Mouse (Mus musculus): ENCODE measurements around the gene Dis3l.
"Not testable (repeated sequence)": the region's sequence is repeated elsewhere in the genome, so short reads cannot be mapped to it uniquely, and the experiment has no call there.

The Dis3l gene

GRCm38 (mm10) chr9:64316986-64317385, 24.1 kb downstream of the Dis3l start:
- DNase-seq (ENCODE audit: low read depth): no peak

DNA sequence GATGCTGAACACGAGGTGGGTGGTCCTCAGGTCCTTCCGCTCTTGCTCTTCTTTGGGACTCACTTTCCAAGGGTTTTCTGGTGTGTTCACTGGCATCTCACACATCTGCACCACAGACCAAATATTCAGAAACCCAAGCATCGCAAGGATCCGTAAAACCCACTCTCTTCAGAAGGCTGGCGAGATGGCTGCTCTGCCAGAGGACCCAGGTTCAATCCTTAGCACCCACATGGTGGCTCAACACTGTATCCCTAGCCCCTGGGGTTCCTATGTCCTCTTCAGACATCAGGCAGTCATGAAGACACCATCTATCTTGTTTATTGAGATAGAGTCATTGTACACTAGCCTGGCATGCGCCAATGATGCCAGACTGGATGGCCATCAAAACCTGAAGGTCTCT, 26.4 kb downstream of the Dis3l start:
- no peak for DNase-seq (ENCODE audit: low read depth)

GRCm38 (mm10) chr9:64312128-64312527, 29.0 kb downstream of the Dis3l start:
- DNase-seq (ENCODE audit: low read depth): peak; percentile 7

GRCm38 (mm10) chr9:64310996-64311785, 29.9 kb downstream of the Dis3l start:
- DNase-seq (ENCODE audit: low read depth): no peak

- DNase-seq (ENCODE audit: low read depth): no peak
Measured at GRCm38 (mm10) chr9:64306476-64307312, 34.4 kb downstream of the Dis3l start.

- DNase-seq (ENCODE audit: low read depth): not testable (repeated sequence)
Measured at GRCm38 (mm10) chr9:64303086-64303485, 38.0 kb downstream of the Dis3l start.

DNA sequence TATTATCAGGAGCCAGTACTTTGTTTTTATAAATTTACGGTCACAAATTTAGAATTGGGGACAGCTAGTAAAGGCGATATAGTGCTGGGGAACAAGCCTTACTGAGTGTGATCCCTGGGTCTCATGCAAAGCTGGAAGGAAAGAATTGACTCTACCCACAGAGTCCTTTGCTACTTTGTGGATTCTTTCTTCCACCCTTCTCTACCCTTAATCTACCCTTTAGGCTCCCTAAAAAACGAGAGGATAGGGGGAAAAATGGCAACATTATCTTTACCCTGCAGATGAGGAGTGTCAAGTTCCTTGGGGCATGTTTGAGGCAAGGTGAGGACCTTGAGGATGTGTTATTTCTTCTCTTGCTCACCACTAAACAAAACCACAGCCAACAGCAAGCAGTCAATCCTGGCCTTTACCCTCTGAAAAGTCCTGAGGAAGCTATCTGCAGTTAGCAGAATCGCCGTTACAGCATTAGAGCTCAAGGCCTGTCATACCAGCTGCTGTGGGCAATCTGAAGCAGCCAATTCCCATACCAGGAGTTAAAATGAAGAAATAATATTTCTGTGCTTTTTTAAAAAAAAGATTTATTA, 58.6 kb downstream of the Dis3l start:
- peak; percentile 25 for DNase-seq (ENCODE audit: low read depth)

DNA sequence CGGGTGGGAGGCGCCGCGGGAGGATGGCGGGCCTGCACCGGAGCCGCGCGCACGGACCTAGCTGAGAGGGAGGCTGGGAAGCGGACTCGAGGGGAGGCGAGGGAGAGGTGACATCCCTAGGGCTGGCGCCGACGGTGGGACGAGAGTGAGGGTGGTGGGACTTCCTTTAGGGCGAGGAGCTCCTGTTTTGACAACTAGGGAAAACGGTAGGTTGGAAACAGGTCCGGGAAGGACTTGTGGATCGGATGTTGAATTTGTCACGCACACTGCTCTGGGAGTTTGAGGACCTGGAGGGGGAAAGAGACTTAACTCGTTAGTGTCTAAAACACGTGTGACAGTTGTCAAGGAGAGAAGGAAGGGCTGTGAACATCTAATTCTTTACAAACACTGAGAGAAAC, 59.3 kb downstream of the Dis3l start:
- DNase-seq (ENCODE audit: low read depth): peak; percentile 34

DNA sequence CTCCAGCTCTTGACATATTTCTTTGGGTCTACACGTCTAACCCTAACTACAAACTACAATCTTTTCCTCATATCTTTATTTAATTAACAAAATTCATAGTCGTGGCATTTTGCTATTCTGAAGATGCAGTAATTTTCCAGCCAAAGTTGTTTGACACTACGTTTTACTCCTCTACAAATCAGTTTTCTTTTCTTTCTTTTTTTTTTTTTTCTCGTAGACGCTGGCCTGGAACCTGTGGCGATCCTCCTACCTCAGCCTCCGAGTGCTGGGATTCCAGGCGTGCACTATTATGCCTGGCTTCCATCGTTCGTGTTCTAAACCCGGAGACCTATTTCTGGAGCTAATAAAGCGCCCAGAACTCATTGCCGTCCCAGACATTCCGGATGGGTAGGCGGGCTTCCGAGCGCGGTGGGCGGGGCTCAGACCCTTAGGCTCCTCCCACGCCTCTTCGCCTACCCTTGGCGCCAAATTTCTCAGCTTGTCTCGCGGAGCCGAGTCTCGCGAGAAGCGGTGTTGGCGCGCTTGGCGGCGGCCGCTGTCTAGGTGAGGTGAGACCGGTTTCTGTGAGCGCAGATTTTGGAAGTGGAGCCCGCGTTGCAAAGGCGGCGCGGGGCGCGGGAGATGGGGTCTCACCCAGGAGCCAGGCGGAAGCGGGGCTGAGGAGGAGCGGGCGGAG, 59.8 kb downstream of the Dis3l start, which contains the start of gene Tipin:
Tipin (plus strand) TSS at position 477 of the 676 bp plus-strand sequence.
- peak; percentile 91 for DNase-seq (ENCODE audit: low read depth)

GRCm38 (mm10) chr9:64278665-64279310, 62.3 kb downstream of the Dis3l start:
- no peak for DNase-seq (ENCODE audit: low read depth)

GRCm38 (mm10) chr9:64277706-64278105, 63.4 kb downstream of the Dis3l start:
- peak; percentile 81 for DNase-seq (ENCODE audit: low read depth)

DNA sequence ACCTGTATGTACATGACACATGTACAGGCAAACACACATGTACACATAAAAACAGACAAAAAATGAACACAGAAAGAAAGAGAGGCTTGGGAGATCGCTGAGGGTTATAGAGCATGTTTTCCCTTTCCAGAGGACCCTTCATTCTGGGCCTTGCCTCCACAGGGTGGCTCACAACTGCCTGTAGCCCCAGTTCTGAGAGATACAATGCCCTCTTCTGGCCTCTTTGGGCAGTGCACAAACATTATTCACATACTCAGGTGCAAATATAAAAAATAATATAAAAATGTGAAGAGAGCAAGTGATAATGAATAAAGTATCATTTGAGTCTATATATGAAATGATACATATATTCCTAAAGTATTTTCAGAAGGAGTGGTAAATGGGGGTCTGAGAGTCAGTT, 66.2 kb downstream of the Dis3l start:
- no peak for DNase-seq (ENCODE audit: low read depth)

DNA sequence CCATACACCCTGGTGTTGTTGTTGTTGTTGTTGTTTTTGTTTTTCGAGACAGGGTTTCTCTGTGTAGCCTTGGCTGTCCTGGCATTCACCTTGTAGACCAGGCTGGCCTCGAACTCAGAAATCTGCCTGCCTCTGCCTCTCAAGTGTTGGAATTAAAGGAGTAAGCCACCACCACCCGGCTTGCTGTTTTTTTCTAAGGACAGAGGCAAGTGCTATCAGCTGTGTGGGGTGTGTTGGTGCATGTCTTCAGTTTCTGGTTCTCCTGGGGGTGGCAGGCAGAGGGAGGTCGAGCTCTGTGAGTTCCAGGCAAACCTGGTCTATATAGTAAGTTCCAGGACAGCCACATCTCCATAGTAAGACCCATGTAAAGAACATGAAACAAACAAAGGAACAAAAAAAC, 66.8 kb downstream of the Dis3l start:
- no peak for DNase-seq (ENCODE audit: low read depth)

DNA sequence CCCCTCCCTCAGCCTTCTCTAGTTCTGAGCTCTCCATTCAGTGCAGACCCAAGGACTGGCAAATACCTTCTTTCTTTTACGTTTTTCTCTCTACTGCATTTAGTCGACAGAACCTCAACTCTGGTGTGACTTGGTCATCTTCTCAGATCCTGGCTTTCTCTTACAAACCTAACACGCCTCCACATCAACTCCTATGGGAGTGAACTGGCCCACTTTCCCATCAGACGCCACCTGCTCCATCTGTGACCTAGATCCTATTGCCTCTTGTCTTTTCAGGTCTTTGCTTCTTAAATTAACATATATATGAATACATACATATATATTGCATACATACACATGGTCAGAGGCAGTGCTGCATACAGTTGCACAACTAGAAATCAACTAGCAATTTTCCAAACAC, 67.3 kb downstream of the Dis3l start:
- DNase-seq (ENCODE audit: low read depth): no peak

GRCm38 (mm10) chr9:64272611-64273010, 68.5 kb downstream of the Dis3l start:
- peak; percentile 37 for DNase-seq (ENCODE audit: low read depth)

GRCm38 (mm10) chr9:64271249-64271648, 69.8 kb downstream of the Dis3l start:
- DNase-seq (ENCODE audit: low read depth): no peak

DNA sequence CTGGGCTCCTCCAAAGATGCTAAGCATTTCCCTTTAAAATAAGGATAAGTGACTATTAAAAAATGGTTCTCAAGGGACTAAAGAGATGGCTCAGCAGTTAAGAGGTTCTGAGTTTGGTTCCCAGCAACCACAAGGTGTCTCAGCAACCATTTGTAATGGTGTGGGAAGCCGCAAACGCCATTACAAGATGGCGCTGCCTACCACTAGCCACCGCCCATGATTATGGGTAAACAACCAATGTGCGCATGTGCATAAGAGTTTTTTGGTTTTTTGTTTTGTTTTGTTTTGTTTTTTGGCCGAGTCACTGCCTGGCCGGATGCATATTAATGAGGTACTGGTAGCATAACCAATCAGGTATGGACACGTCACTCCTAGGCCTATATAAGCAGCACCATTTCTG, 72.3 kb downstream of the Dis3l start:
- DNase-seq (ENCODE audit: low read depth): not testable (repeated sequence)

DNA sequence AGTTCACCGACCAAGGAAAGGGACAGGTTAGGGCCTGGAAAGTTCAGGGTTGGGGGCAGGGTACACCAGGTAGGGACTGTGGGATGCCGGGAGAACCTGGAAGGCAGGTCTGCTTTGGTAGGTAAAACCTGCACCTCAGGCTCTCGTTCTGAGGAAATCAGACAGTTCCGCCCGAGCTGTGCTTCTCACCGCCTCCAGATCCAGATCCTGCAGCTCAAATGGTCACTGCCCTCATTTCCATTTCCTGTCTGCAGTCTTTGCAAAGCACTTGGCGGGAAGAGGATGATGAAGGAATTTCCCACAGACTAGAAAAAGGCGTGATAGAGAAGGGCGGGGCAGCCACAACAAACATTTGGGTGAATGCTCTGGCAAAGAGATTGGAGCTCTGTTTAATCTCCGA, 72.9 kb downstream of the Dis3l start:
- no peak for DNase-seq (ENCODE audit: low read depth)

DNA sequence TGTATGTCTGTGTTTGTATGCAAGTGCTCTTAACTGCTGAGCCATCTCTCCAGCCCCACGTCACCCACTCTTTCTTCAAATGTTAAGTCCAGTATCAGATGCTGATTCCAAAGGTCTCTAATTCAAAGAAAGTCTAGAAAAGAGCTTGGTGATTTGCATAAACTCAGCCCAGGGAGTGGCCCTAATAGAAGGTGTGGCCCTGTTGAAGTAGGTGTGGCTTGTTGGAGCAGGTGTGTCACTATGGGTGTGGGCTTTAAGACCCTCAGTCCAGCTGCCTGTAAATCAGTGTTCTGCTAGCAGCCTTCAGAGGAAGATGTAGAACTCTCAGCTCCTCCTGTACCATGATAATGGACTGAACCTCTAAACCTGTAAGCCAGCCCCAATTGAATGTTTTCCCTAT, 73.9 kb downstream of the Dis3l start:
- no peak for DNase-seq (ENCODE audit: low read depth)

- no peak for DNase-seq (ENCODE audit: low read depth)
Measured at GRCm38 (mm10) chr9:64264813-64265212, 76.3 kb downstream of the Dis3l start.

- no peak for DNase-seq (ENCODE audit: low read depth)
Measured at GRCm38 (mm10) chr9:64261023-64261422, 80.1 kb downstream of the Dis3l start.

GRCm38 (mm10) chr9:64259906-64260305, 81.2 kb downstream of the Dis3l start:
- DNase-seq (ENCODE audit: low read depth): no peak

Measured in c-Kit-positive CD71-positive TER-119-negative erythroid progenitor cells, embryonic 14.5 days (primary cell).